Mouse (Mus musculus) liver, embryonic 13.5 days (tissue): ENCODE measurements around the gene Crb1. TPM values are rescaled to one million over a fixed set of nuclear protein-coding genes. Genes with fewer than 3 reads are reported as not detected.
"Not testable (repeated sequence)": the region's sequence is repeated elsewhere in the genome, so short reads cannot be mapped to it uniquely, and the experiment has no call there.

ENCODE experiments used
- ATAC-seq: fragments of 200-750 bp; cut with Nextera tagmentation; 2 replicates; pipeline ENCODE4 v1.8.0; 2017; ENCODE audit warnings: low read depth, mild to moderate bottlenecking, moderate number of reproducible peaks, moderate library complexity
- DNase-seq: peaks from one replicate; pipeline ENCODE4 v3.0.0; 2022
- H3K27ac ChIP-seq: fragments of 300-500 bp; sonication (generic); 2 replicates; pipeline ENCODE4 v1.5.1; 2015; ENCODE audit warnings: moderate library complexity, mild to moderate bottlenecking, inconsistent platforms
- H3K27me3 ChIP-seq: fragments of 300-500 bp; sonication (generic); 2 replicates; pipeline ENCODE4 v1.6.1; 2015; ENCODE audit warnings: mild to moderate bottlenecking, inconsistent platforms
- H3K36me3 ChIP-seq: fragments of 300-500 bp; sonication (generic); 2 replicates; pipeline ENCODE4 v1.6.1; 2015; ENCODE audit warnings: mild to moderate bottlenecking, inconsistent platforms
- H3K4me1 ChIP-seq: fragments of 300-500 bp; sonication (generic); replicated peaks from 2 replicates; pipeline ENCODE4 v1.6.1; 2015; ENCODE audit warnings: inconsistent platforms
- H3K4me2 ChIP-seq: fragments of 300-500 bp; sonication (generic); 2 replicates; pipeline ENCODE4 v1.6.1; 2015; ENCODE audit warnings: inconsistent platforms, mild to moderate bottlenecking, moderate library complexity
- H3K4me3 ChIP-seq: fragments of 300-500 bp; sonication (generic); replicated peaks from 2 replicates; pipeline ENCODE4 v1.5.1; 2015; ENCODE audit warnings: mild to moderate bottlenecking, inconsistent platforms
- H3K9ac ChIP-seq: fragments of 300-500 bp; sonication (generic); 2 replicates; pipeline ENCODE4 v1.6.1; 2015; ENCODE audit warnings: mild to moderate bottlenecking, inconsistent platforms
- H3K9me3 ChIP-seq: fragments of 300-500 bp; sonication (generic); replicated peaks from 2 replicates; pipeline ENCODE4 v1.6.1; 2016; ENCODE audit warnings: inconsistent platforms
- WGBS: fragments of 180-500 bp; shearing (Covaris S2); methylation state at CpG from one replicate; pipeline ENCODE4 v1.1.7; 2015; ENCODE audit not compliant: insufficient replicate concordance; 5-methylcytosine and 5-hydroxymethylcytosine counted together
- polyA plus RNA-seq: library from polyadenylated mRNA; unstranded; fragments of >200 nt; fragmentation: Nextera tagmentation; extraction: Ambion mirVana; gene quantifications from 2 replicates; pipeline ENCODE4 v1.2.1, GENCODE M21; 2015

The Crb1 gene
- polyA plus RNA-seq, 1 experiment from 2014 or later = not detected

DNA sequence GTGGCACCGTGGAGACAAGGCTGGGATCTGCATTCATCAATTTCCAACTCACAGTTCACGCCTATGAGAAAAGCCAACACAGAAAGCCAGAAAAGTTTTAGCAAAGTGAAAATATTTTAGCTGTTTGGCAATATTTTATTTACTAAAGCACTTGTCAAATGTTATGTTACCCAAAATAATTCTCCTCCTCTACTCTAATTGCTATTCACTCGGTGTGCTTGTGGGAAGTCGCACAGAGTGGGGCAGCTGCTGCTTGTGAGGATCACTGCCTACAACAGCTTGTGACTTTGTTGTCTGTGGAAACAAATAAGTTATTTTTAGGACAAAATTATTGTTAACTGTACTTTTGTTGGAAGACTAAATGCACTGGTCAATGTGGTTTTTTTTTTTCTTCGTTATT is 48.6 kb downstream of the Crb1 start:
- Histone ChIP-seq H3K9ac (no peak overlapping the region), H3K9me3 (no peaks in the 10 kb centered on the region), H3K36me3 (no peaks in the 10 kb centered on the region), H3K4me1 (no peaks in the 10 kb centered on the region), H3K4me3 (no peak overlapping the region), H3K4me2 (no peak overlapping the region), H3K27me3 (no peaks in the 10 kb centered on the region), H3K27ac (no peak overlapping the region)
- 67% methylated on average over 5 of the region's 5 CpGs for WGBS
- DNase-seq (no peak), ATAC-seq (no peak)

DNA sequence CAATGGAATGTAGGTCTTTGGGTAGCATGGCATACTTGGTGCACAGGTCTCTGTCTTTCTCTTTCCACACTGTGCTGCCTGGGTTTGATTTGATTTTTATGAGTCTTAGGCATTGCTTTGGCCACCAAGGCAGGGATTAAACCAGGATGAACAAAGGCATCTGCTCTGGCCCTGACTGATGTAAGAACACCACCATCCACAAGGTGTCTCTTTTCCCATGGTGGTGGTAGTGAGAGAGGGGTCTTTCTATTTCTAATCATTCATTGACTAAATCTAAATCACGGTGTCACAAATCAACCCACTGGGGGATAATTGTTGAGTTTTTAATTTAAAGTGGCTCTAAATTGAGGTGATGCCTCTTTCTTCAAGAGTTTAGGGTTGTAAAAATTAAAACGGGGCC is 51.5 kb downstream of the Crb1 start:
- no peaks in the 10 kb centered on the region for H3K4me1 ChIP-seq
- DNase-seq = no peak
- no peak overlapping the region for H3K27ac ChIP-seq
- no peaks in the 10 kb centered on the region for H3K9me3 ChIP-seq
- H3K27me3 ChIP-seq = no peaks in the 10 kb centered on the region
- ATAC-seq = no peak
- no peak overlapping the region for H3K4me3 ChIP-seq
- no peak overlapping the region for H3K4me2 ChIP-seq
- H3K9ac ChIP-seq = no peak overlapping the region
- H3K36me3 ChIP-seq = no peaks in the 10 kb centered on the region
- WGBS = 49% methylated on average over 2 of the region's 2 CpGs

DNA sequence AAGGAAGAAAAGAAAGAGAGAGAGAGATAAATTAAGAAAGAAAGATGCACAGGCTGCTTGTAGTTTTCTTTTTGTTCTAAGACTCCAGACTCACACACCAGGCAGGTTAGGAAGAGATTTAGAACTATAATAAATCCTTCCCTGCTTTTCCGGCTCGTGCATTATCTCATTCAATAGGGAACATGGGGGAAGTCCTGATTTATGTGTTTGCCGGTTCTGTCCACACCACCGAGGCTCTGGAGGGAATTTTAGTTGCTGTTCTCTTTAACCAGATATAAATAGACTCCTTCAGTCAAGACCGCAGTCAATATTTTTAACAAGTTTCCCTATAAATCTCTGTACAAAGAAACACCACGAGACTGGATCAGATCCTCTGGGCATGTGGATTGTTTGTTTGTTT is 57.1 kb downstream of the Crb1 start:
- H3K36me3 ChIP-seq = no peaks in the 10 kb centered on the region
- DNase-seq (no peak), ATAC-seq (no peak)
- no peak overlapping the region for H3K27ac ChIP-seq
- H3K4me3 ChIP-seq = no peak overlapping the region
- no peaks in the 10 kb centered on the region for H3K27me3 ChIP-seq
- no peaks in the 10 kb centered on the region for H3K4me1 ChIP-seq
- WGBS = 52% methylated on average over 6 of the region's 6 CpGs
- no peak overlapping the region for H3K4me2 ChIP-seq
- no peak overlapping the region for H3K9ac ChIP-seq
- H3K9me3 ChIP-seq = no peaks in the 10 kb centered on the region

DNA sequence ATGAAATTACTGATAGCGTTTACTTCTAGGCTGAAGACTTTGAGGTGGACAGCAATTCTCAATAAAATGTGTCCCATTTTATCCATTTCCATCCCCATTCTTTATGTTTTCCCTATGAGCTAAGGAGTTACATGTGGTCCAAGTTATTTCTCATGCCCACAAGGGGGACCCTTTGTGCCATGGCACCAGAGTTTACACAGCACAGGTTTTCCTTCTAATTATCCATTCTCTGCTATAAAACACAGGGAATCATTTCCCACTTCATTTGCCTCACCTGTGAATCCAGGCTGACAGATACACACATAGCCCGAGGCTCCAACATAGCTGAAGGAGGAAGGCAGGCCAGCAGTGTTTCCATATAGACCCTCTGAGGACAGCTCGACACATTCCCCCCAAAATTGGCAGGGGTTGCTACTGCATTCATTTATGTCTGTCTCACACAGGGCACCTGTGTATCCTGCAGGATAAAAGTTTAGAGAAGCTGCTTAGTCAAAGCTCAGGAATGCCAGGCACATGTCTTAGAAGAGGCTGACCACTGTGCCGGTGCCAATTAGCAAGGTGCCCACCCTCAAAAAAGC is 62.5 kb downstream of the Crb1 start:
- no peaks in the 10 kb centered on the region for H3K36me3 ChIP-seq
- H3K4me1 ChIP-seq = no peaks in the 10 kb centered on the region
- no peak for DNase-seq
- H3K27me3 ChIP-seq = no peaks in the 10 kb centered on the region
- H3K9me3 ChIP-seq = no peaks in the 10 kb centered on the region
- no peak overlapping the region for H3K9ac ChIP-seq
- H3K4me2 ChIP-seq = no peak overlapping the region
- H3K4me3 ChIP-seq = no peak overlapping the region
- 63% methylated on average over 4 of the region's 4 CpGs for WGBS
- H3K27ac ChIP-seq = no peak overlapping the region
- ATAC-seq = no peak

DNA sequence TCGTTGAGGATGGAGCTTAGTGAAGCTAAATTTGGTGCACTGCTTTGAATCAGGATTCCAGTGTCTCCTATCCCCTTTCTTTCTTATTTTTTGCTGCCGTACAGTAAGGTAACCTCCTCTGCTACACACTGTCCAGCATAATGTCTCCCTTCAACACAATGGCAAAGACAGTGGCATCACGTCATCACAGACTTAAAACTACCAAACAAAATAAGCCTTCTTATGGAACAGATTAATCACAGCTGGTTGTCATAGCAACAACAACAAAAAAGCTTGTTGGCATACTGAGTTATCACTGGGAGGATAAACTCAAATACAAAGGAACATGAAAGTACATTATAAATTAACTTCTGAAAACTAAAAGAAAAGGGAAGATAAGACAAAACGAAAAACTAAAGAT is 68.0 kb downstream of the Crb1 start:
- Histone ChIP-seq H3K9me3 (no peaks in the 10 kb centered on the region), H3K4me1 (no peaks in the 10 kb centered on the region), H3K9ac (no peak overlapping the region), H3K4me3 (no peak overlapping the region), H3K36me3 (no peaks in the 10 kb centered on the region), H3K27ac (no peak overlapping the region), H3K27me3 (no peaks in the 10 kb centered on the region), H3K4me2 (no peak overlapping the region)
- no peak for ATAC-seq
- DNase-seq = no peak
- WGBS = 48% methylated on average over 4 of the region's 4 CpGs

DNA sequence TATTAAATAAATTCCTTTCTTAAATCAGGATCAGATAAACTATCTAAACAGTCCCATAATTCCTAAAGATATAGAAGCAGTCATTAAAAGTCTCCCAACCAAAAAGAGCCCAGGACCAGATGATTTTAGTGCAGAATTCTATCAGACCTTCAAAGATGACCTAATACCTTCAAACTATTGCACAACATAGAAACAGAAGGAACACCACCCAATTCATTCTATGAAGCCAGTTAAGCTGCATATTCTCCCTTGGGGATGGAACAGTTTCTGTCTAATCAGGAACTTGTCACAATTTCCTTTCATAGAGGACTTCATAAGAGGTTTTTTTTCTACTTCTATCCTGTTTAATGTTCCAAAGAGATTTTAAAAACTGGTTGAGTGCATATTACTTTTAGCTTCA is 74.4 kb downstream of the Crb1 start:
- H3K27ac ChIP-seq, H3K4me1 ChIP-seq, H3K4me2 ChIP-seq, H3K9me3 ChIP-seq, H3K9ac ChIP-seq, DNase-seq, H3K36me3 ChIP-seq, H3K4me3 ChIP-seq, H3K27me3 ChIP-seq, ATAC-seq: not testable (repeated sequence)

DNA sequence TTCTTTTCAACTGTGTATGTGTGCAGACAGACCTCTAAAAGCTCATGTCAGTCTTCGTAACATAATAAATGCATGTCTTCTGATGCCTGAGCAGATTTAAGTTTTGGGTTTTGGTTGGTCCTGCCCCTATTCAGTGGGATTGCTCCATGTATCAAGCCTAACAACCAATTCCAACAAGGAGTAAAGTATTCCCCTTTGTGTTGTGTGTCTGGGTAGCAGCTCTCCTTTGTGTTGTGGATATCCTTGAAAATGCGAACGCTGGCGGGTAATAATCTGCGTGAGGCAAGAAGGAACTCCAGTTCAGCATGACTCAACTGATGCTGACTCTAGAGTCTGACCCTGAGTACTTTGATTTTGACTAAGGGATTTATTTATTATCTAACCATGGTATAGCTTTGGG is 75.1 kb downstream of the Crb1 start:
- 80% methylated on average over 5 of the region's 5 CpGs for WGBS
- Histone ChIP-seq H3K4me2 (no peak overlapping the region), H3K27me3 (no peaks in the 10 kb centered on the region), H3K4me1 (no peaks in the 10 kb centered on the region), H3K9ac (no peak overlapping the region), H3K4me3 (no peak overlapping the region), H3K36me3 (no peaks in the 10 kb centered on the region), H3K27ac (no peak overlapping the region), H3K9me3 (no peaks in the 10 kb centered on the region)
- DNase-seq (no peak), ATAC-seq (no peak)

DNA sequence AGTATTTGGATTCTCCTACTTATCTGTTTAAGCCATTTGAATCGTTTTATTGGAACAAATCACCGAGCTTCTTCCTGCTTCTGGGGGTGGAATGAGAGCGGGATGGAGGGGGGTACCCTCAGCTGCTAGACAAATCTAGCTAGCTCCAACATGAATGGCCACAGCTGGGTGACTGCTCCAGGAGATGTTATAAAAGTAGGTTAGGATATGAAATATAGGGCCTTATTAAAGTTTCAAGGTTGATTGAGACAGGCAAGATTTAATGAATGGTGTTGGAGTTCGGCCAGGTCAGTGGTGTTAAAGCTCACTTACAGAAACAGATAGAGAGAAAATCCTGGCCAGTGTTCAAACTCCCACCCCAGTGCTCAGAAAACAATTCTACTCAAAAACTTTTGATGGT is 84.9 kb downstream of the Crb1 start:
- WGBS = 63% methylated on average over 4 of the region's 4 CpGs
- H3K27me3 ChIP-seq = no peaks in the 10 kb centered on the region

DNA sequence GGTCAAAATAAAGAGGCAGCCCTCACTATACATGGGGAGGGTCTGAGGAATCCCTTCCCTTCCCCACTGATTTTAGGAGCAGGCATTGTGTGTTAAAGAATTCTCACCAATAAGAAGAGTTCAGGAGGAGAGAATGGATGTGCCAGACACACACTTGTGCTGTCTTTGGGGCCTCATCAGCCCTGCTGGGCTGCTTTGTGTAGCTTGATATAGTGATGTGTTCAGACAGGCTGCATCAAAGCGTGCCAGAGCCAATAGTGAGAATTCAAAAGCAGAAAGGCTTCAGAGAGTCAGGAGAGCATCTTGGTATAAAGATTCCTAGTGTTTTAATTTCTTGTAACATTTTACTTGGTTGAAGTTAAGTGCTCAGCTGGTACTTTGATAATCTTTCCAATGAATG is 85.3 kb downstream of the Crb1 start:
- no peaks in the 10 kb centered on the region for H3K27me3 ChIP-seq
- H3K36me3 ChIP-seq = no peaks in the 10 kb centered on the region
- no peak overlapping the region for H3K27ac ChIP-seq
- H3K4me3 ChIP-seq = no peak overlapping the region
- no peaks in the 10 kb centered on the region for H3K4me1 ChIP-seq
- no peaks in the 10 kb centered on the region for H3K9me3 ChIP-seq
- ATAC-seq (no peak), DNase-seq (no peak)
- no peak overlapping the region for H3K9ac ChIP-seq
- WGBS = 33% methylated on average over 1 of the region's 1 CpGs
- no peak overlapping the region for H3K4me2 ChIP-seq

More for the DNA sequence above, 84.9 kb downstream of the Crb1 start:
- no peaks in the 10 kb centered on the region for H3K9me3 ChIP-seq
- ATAC-seq (no peak), DNase-seq (no peak)
- no peaks in the 10 kb centered on the region for H3K36me3 ChIP-seq
- no peak overlapping the region for H3K9ac ChIP-seq
- no peak overlapping the region for H3K4me3 ChIP-seq
- H3K4me2 ChIP-seq = no peak overlapping the region
- no peaks in the 10 kb centered on the region for H3K4me1 ChIP-seq
- no peak overlapping the region for H3K27ac ChIP-seq

DNA sequence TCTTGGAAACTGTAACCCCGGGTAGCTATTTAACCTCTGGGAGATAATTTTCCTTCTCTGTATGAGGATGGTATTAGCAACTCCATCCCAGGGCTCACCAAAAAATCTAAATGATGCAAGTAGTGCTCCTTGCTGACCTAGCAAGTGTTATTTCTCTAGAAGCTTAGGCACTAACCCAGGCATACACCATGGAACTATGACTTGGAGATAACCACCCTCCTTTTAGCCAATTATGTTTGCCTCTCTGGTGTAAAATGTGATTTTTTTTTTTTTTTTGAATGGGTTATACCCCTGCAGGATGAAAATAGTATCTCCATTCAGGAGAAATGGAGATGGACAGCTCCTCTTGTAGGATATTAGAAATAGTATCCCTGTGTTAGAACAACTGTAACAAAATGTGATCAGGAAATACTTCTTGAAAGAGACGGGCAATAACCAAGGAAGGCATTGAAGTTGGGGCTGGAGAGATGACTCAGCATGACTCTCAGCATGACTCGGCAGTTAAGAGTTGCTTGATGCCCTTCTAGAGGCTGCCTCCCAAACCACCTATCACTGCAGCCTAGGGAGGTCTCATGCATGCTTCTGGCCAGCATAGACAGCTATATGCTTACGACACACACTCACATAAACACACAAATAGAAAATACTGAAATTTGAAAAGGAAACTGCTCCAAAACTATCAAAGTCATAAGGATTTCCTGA is 100.1 kb downstream of the Crb1 start:
- Histone ChIP-seq H3K4me1 (peaks cover 6% of the 10 kb centered on the region; the same call in 1 of the 2 replicates), H3K9me3 (no peaks in the 10 kb centered on the region), H3K9ac (no peak overlapping the region), H3K27me3 (no peaks in the 10 kb centered on the region), H3K36me3 (no peaks in the 10 kb centered on the region), H3K4me3 (no peak overlapping the region), H3K4me2 (no peak overlapping the region), H3K27ac (peak overlapping the region; percentile 81)
- ATAC-seq = peak; percentile 98
- peak; percentile 56 for DNase-seq
- 56% methylated on average over 4 of the region's 4 CpGs for WGBS

DNA sequence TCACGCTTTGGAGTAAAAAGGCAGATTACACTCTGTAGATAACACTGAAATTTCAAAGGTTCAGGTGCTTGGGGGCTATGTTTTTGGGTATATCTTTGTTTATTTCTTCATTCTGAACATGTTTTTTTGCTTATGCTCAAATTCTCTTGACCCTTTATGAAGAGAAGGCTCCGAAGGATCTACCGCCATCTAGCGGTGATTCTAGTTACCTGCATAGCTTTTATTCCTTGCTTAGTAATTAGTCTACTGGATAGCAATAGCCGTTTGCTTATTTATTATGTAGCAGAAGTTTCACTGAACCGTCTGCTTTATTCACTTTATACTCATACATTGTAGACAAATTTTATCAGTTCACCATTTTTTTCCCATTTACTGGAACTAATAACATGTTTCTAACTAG is 109.1 kb downstream of the Crb1 start:
- no peaks in the 10 kb centered on the region for H3K36me3 ChIP-seq
- no peaks in the 10 kb centered on the region for H3K4me1 ChIP-seq
- WGBS = 15% methylated on average over 6 of the region's 6 CpGs
- no peaks in the 10 kb centered on the region for H3K27me3 ChIP-seq
- H3K4me2 ChIP-seq = no peak overlapping the region
- H3K9ac ChIP-seq = no peak overlapping the region
- ATAC-seq = no peak
- no peaks in the 10 kb centered on the region for H3K9me3 ChIP-seq
- peak; percentile 19 for DNase-seq
- no peak overlapping the region for H3K4me3 ChIP-seq
- no peak overlapping the region for H3K27ac ChIP-seq

DNA sequence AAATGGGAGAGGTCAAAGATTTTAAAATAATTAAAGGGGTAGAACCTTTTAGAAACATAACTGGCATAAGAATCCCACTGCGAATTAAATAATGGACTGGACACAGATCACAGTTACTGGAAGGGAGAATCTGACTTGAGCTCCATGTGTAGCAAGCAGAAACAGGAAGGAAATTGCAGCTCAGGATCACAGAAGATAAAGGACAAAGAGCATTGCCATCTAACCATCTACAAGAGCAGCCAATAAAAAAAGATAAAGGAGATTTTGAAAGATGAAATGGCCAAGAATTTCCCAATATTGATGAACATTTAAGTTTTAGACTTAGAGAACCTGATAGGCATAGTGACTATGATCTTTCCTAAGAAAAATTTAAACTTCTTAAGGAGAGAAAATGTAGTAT is 112.7 kb downstream of the Crb1 start:
- no peaks in the 10 kb centered on the region for H3K9me3 ChIP-seq
- no peaks in the 10 kb centered on the region for H3K27me3 ChIP-seq
- no peaks in the 10 kb centered on the region for H3K4me1 ChIP-seq
- no peak for ATAC-seq
- H3K9ac ChIP-seq = no peak overlapping the region
- no peak overlapping the region for H3K27ac ChIP-seq
- no peaks in the 10 kb centered on the region for H3K36me3 ChIP-seq
- no peak for DNase-seq
- no peak overlapping the region for H3K4me2 ChIP-seq
- WGBS = 49% methylated on average over 1 of the region's 1 CpGs
- no peak overlapping the region for H3K4me3 ChIP-seq
